Mouse (Mus musculus): Measurements from ENCODE around the gene Asb11. TPM values are rescaled to one million over a fixed set of nuclear protein-coding genes. Genes with fewer than 3 reads are reported as not detected.

Asb11 gene
- polyA plus RNA-seq, 1 experiment from 2014 or later = not detected

- DNase-seq (ENCODE audit: low spot score) = no peak
- 89% methylated on average over 9 of the region's 9 CpGs for WGBS
- no peak overlapping the region for H3K27ac ChIP-seq
- H3K36me3 ChIP-seq = no peaks in the 10 kb centered on the region
- no peak overlapping the region for H3K4me3 ChIP-seq
- H3K9me3 ChIP-seq = no peaks in the 10 kb centered on the region
- no peaks in the 10 kb centered on the region for H3K4me1 ChIP-seq (replicated peaks)
- H3K27me3 ChIP-seq (ENCODE audit: insufficient read depth, poor library complexity, severe bottlenecking) = peaks cover 7% of the 10 kb centered on the region; the same call in 1 of the 2 replicates
Measured at GRCm38 (mm10) chrX:164446835-164447681, 10.3 kb downstream of the Asb11 start.

DNA sequence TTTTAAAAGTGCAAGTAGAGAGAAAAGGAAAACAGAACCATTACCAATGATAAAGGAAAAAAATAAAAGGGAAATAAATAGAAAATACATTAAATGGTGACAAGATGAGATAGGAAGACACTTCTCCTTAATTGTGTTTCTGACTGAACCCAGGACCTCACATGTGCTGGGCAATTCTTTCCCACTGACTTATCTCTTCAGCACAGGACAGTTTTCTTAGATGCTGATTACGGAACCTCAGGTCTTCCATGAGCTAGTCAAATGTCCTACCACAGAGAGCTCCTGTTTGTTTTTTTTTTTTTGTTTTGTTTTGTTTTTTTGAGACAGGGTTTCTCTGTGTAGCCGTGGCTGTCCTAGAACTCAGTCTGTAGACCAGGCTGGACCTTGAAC lies 10.9 kb downstream of the Asb11 start:
- no peaks in the 10 kb centered on the region for H3K9me3 ChIP-seq
- 89% methylated on average over 2 of the region's 2 CpGs for WGBS
- H3K4me1 ChIP-seq (replicated peaks) = no peaks in the 10 kb centered on the region
- H3K36me3 ChIP-seq = no peaks in the 10 kb centered on the region
- peaks cover 4% of the 10 kb centered on the region; the same call in 1 of the 2 replicates for H3K27me3 ChIP-seq (ENCODE audit: insufficient read depth, poor library complexity, severe bottlenecking)
- H3K4me3 ChIP-seq = no peak overlapping the region
- H3K27ac ChIP-seq = no peak overlapping the region
- no peak for DNase-seq (ENCODE audit: low spot score)

GRCm38 (mm10) chrX:164449201-164449600 lies 12.4 kb downstream of the Asb11 start:
- H3K36me3 ChIP-seq = no peaks in the 10 kb centered on the region
- 45% methylated on average over 3 of the region's 3 CpGs for WGBS
- H3K27ac ChIP-seq = no peak overlapping the region
- no peaks in the 10 kb centered on the region for H3K4me1 ChIP-seq (replicated peaks)
- H3K4me3 ChIP-seq = no peak overlapping the region
- no peaks in the 10 kb centered on the region for H3K9me3 ChIP-seq
- no peaks in the 10 kb centered on the region; the same call in 1 of the 2 replicates for H3K27me3 ChIP-seq (ENCODE audit: insufficient read depth, poor library complexity, severe bottlenecking)
- no peak for DNase-seq (ENCODE audit: low spot score)

GRCm38 (mm10) chrX:164459205-164459878 lies 22.5 kb downstream of the Asb11 start:
- no peaks in the 10 kb centered on the region for H3K4me1 ChIP-seq (replicated peaks)
- WGBS = 78% methylated on average over 6 of the region's 6 CpGs
- no peaks in the 10 kb centered on the region for H3K9me3 ChIP-seq
- H3K27ac ChIP-seq = no peak overlapping the region
- no peaks in the 10 kb centered on the region for H3K36me3 ChIP-seq
- H3K27me3 ChIP-seq (ENCODE audit: insufficient read depth, poor library complexity, severe bottlenecking) = no peaks in the 10 kb centered on the region
- no peak overlapping the region for H3K4me3 ChIP-seq
- DNase-seq (ENCODE audit: low spot score) = no peak

- Histone ChIP-seq H3K4me1 (replicated peaks) (no peaks in the 10 kb centered on the region), H3K27me3 (ENCODE audit: insufficient read depth, poor library complexity, severe bottlenecking) (peaks cover 35% of the 10 kb centered on the region)
- 73% methylated on average over 2 of the region's 2 CpGs for WGBS
Measured at GRCm38 (mm10) chrX:164502258-164502657, 65.5 kb downstream of the Asb11 start.

DNA sequence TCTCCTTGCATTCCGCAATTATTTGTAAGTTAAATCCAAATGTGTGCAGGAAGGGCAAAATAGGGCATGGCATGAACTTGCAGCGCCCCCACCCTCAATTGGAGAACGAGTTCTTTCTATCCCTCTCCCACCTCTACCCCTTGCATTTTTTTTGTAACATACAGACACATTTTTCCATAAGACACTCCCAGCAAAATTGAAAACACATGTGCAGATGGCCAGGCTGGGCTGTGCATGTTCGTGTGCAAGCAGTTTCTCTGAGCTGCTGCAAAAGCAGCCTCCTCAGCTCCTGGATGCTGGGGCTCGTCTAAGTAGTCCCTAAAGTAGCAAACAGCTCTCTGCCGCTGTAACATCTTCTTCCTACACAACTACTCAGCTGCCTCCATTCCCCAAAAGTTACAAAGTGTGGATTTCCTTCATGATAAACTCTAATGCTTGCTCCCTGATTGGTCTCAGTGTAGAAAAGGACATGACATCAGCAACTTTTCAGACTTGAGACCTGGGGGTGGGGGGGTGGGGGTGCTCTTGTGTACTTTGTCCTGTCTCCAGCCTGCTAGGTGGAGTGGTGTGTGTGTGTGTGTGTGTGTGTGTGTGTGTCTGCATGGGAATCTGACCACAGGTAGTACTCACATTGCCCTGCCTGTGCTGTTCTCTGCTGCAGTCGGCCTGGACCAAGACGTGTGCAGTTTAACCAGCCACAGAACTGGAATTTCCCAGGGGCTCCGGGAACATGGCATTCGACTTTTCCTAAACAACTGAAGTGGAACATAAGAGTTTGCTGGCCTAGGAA lies 69.1 kb downstream of the Asb11 start, which contains the start of gene Asb9:
Gene Asb9, plus strand, starts transcription at position 619 of the 790 bp plus-strand sequence.
- Histone ChIP-seq H3K36me3 (no peaks in the 10 kb centered on the region), H3K4me3 (no peak within 1 kb of the TSS), H3K9me3 (no peaks in the 10 kb centered on the region), H3K27me3 (ENCODE audit: insufficient read depth, poor library complexity, severe bottlenecking) (peaks cover 39% of the 10 kb centered on the region), H3K27ac (no peak within 1 kb of the TSS), H3K4me1 (replicated peaks) (no peaks in the 10 kb centered on the region)
- WGBS = 70% methylated on average over 10 of the region's 10 CpGs
- peak; percentile 5 for DNase-seq (ENCODE audit: low spot score)

More at GRCm38 (mm10) chrX:164502258-164502657, 65.5 kb downstream of the Asb11 start:
- no peaks in the 10 kb centered on the region for H3K36me3 ChIP-seq
- no peak overlapping the region for H3K4me3 ChIP-seq
- DNase-seq (ENCODE audit: low spot score) = no peak
- H3K9me3 ChIP-seq = no peaks in the 10 kb centered on the region
- H3K27ac ChIP-seq = no peak overlapping the region

DNA sequence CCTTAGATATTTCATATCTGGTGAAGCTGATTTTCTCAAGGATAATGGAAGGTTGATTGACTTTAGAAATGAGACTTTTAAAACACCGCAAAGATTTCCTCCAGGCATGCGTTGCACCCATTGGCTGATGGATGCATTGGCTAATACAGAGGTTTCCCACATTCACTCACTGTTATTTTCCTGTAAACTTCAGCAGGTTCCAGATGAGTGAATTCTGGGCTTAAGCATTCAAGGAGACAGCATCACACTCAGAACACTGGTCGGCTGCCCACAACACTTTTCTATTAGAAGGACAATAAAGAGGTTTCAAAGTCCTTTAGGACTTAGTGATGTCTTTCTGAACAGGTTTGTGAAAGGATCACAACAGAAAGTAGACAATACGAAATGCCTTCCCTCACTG lies 70.3 kb downstream of the Asb11 start:
- no peak overlapping the region for H3K27ac ChIP-seq
- 81% methylated on average over 4 of the region's 4 CpGs for WGBS

GRCm38 (mm10) chrX:164508728-164509127 lies 71.9 kb downstream of the Asb11 start:
- H3K4me3 ChIP-seq = no peak overlapping the region
- H3K27me3 ChIP-seq (ENCODE audit: insufficient read depth, poor library complexity, severe bottlenecking) = peaks cover 42% of the 10 kb centered on the region
- H3K27ac ChIP-seq = no peak overlapping the region
- WGBS = 70% methylated on average over 3 of the region's 3 CpGs
- H3K9me3 ChIP-seq = no peaks in the 10 kb centered on the region
- H3K4me1 ChIP-seq (replicated peaks) = no peaks in the 10 kb centered on the region
- no peaks in the 10 kb centered on the region for H3K36me3 ChIP-seq
- DNase-seq (ENCODE audit: low spot score) = no peak

More for the DNA sequence above, 70.3 kb downstream of the Asb11 start:
- Histone ChIP-seq H3K4me1 (replicated peaks) (no peaks in the 10 kb centered on the region), H3K36me3 (no peaks in the 10 kb centered on the region), H3K9me3 (no peaks in the 10 kb centered on the region), H3K4me3 (no peak overlapping the region), H3K27me3 (ENCODE audit: insufficient read depth, poor library complexity, severe bottlenecking) (peaks cover 40% of the 10 kb centered on the region)
- no peak for DNase-seq (ENCODE audit: low spot score)

Other genes with a start within 250 kb of the Asb11 start
- gene Bmx, start 178.8 kb upstream of the Asb11 start, polyA plus RNA-seq (2016; fragmentation: Nextera tagmentation; extraction: Ambion mirVana) = 0.37 TPM in 2 replicates
- gene Pir, start 167.6 kb upstream of the Asb11 start, polyA plus RNA-seq (2016; fragmentation: Nextera tagmentation; extraction: Ambion mirVana) = 8.2 and 9.0 TPM in 2 replicates
- 1.2 and 2.4 TPM in 2 replicates for gene Vegfd, start 63.6 kb upstream of the Asb11 start, polyA plus RNA-seq (2016; fragmentation: Nextera tagmentation; extraction: Ambion mirVana)
- 12.1 and 19.1 TPM in 2 replicates for gene Piga, start 17.2 kb upstream of the Asb11 start, polyA plus RNA-seq (2016; fragmentation: Nextera tagmentation; extraction: Ambion mirVana)
- 0.42 and 0.54 TPM in 2 replicates for gene Asb9, start 69.3 kb downstream of the Asb11 start, polyA plus RNA-seq (2016; fragmentation: Nextera tagmentation; extraction: Ambion mirVana)